Mouse (Mus musculus) MEL (cell line): ENCODE results near the gene Atp1b3. TPM values are rescaled to one million over a fixed set of nuclear protein-coding genes. Genes with fewer than 3 reads are reported as not detected.

Experiments
- DNase-seq: peaks from one replicate; pipeline ENCODE4 v3.0.0; 2011; ENCODE audit warnings: low read depth, low spot score
- H3K27ac ChIP-seq: 2 replicates; pipeline ENCODE4 v1.5.1; 2012; ENCODE audit warnings: low read depth, mild to moderate bottlenecking, control low read depth, low read length, moderate library complexity; ENCODE audit not compliant: control insufficient read depth
- H3K27me3 ChIP-seq, 2 experiments: fragments of 150-350 bp in 1 of 2; sonication (generic) in 1 of 2; 2 replicates each; pipeline ENCODE4 v1.6.1; 2012; ENCODE audit warnings: low read length in 2 of 2, mild to moderate bottlenecking in 2 of 2, improper control_type of control experiment in 1 of 2, moderate library complexity in 1 of 2; ENCODE audit not compliant: insufficient read depth in 2 of 2, control insufficient read depth in 1 of 2
- H3K36me3 ChIP-seq, 2 experiments: 2 replicates each; pipeline ENCODE4 v1.6.1; 2012 to 2014; ENCODE audit warnings: low read length in 2 of 2, improper control_type of control experiment in 1 of 2, inconsistent platforms in 1 of 2, mild to moderate bottlenecking in 1 of 2; ENCODE audit not compliant: insufficient read depth in 2 of 2, control insufficient read depth in 1 of 2
- H3K4me1 ChIP-seq, 2 experiments: fragments of 150-350 bp in 1 of 2; sonication (generic) in 1 of 2; 2 replicates each; pipeline ENCODE4 v1.6.1; 2012; ENCODE audit warnings: low read length in 2 of 2, improper control_type of control experiment in 1 of 2, mild to moderate bottlenecking in 1 of 2; ENCODE audit not compliant: insufficient read depth in 2 of 2, control insufficient read depth in 1 of 2
- H3K4me3 ChIP-seq, 2 experiments: fragments of 150-350 bp in 1 of 2; sonication (generic) in 1 of 2; 2 replicates each; pipeline ENCODE4 v1.5.1; 2012; ENCODE audit warnings: low read depth in 2 of 2, low read length in 2 of 2, mild to moderate bottlenecking in 2 of 2, moderate library complexity in 2 of 2, control low read depth in 1 of 2, improper control_type of control experiment in 1 of 2; ENCODE audit not compliant: control insufficient read depth in 1 of 2, insufficient read depth in 1 of 2
- H3K79me2 ChIP-seq: 2 replicates; pipeline ENCODE4 v1.6.1; 2012; ENCODE audit warnings: mild to moderate bottlenecking, low read length, moderate library complexity; ENCODE audit not compliant: control insufficient read depth, poor library complexity, insufficient read depth
- H3K9ac ChIP-seq: 2 replicates; pipeline ENCODE4 v1.6.1; 2012; ENCODE audit warnings: low read depth, mild to moderate bottlenecking, control low read depth, low read length, moderate library complexity; ENCODE audit not compliant: control insufficient read depth, poor library complexity, severe bottlenecking
- H3K9me3 ChIP-seq: fragments of 150-350 bp; sonication (generic); replicated peaks from 2 replicates; pipeline ENCODE4 v1.6.1; 2012; ENCODE audit warnings: mild to moderate bottlenecking, low read length, improper control_type of control experiment, moderate library complexity; ENCODE audit not compliant: insufficient read depth
- BHLHE40 ChIP-seq: IDR thresholded peaks from 2 replicates; pipeline ENCODE4 v1.6.1; 2012; ENCODE audit warnings: low read depth, mild to moderate bottlenecking, inconsistent platforms, low read length, improper control_type of control experiment, borderline replicate concordance
- CHD1 ChIP-seq: IDR thresholded peaks from 2 replicates; pipeline ENCODE4 v1.6.1; 2012; ENCODE audit warnings: low read depth, mild to moderate bottlenecking, inconsistent platforms, low read length, improper control_type of control experiment
- CHD2 ChIP-seq: IDR thresholded peaks from 2 replicates; pipeline ENCODE4 v1.6.1; 2011; ENCODE audit warnings: low read length, improper control_type of control experiment
- EP300 ChIP-seq, 2 experiments: IDR thresholded peaks; 2 replicates each; pipeline ENCODE4 v1.6.1; 2011; ENCODE audit warnings: improper control_type of control experiment in 2 of 2, low read length in 2 of 2, low read depth in 1 of 2, mild to moderate bottlenecking in 1 of 2
- GATA1 ChIP-seq: IDR thresholded peaks from 2 replicates; pipeline ENCODE4 v1.6.1; 2011; ENCODE audit warnings: low read depth, low read length, improper control_type of control experiment
- HCFC1 ChIP-seq: IDR thresholded peaks from 2 replicates; pipeline ENCODE4 v1.6.1; 2012; ENCODE audit warnings: low read depth, mild to moderate bottlenecking, inconsistent platforms, low read length, improper control_type of control experiment, moderate library complexity
- JUND ChIP-seq: IDR thresholded peaks from 2 replicates; pipeline ENCODE4 v1.6.1; 2011; ENCODE audit warnings: low read depth, mild to moderate bottlenecking, improper control_type of control experiment, low read length
- KAT2A ChIP-seq: conservative IDR thresholded peaks from 2 replicates; pipeline ENCODE4 v1.6.1; 2012; ENCODE audit warnings: low read depth, low read length, improper control_type of control experiment, inconsistent platforms
- MAZ ChIP-seq: IDR thresholded peaks from 2 replicates; pipeline ENCODE4 v1.6.1; 2012; ENCODE audit warnings: low read depth, mild to moderate bottlenecking, inconsistent platforms, low read length, improper control_type of control experiment
- MEF2A ChIP-seq: IDR thresholded peaks from 2 replicates; pipeline ENCODE4 v1.6.1; 2014; ENCODE audit warnings: low read depth, mild to moderate bottlenecking, inconsistent platforms, low read length, improper control_type of control experiment; ENCODE audit not compliant: poor library complexity, insufficient replicate concordance, severe bottlenecking; ENCODE audit errors: extremely low read depth
- MYB ChIP-seq: IDR thresholded peaks from 2 replicates; pipeline ENCODE4 v1.6.1; 2011; ENCODE audit warnings: mild to moderate bottlenecking, low read depth, low read length, improper control_type of control experiment
- MYC ChIP-seq: IDR thresholded peaks from 2 replicates; pipeline ENCODE4 v1.6.1; 2011; ENCODE audit warnings: low read depth, mild to moderate bottlenecking, low read length, improper control_type of control experiment, moderate library complexity
- POLR2A ChIP-seq, 2 experiments: IDR thresholded peaks; 2 replicates each; pipeline ENCODE4 v1.6.1; 2011 to 2012; ENCODE audit warnings: low read length in 2 of 2, mild to moderate bottlenecking in 2 of 2, control low read depth in 1 of 2, improper control_type of control experiment in 1 of 2, low read depth in 1 of 2, moderate library complexity in 1 of 2; ENCODE audit not compliant: control insufficient read depth in 1 of 2, insufficient read depth in 1 of 2, poor library complexity in 1 of 2
- RCOR1 ChIP-seq: IDR thresholded peaks from 2 replicates; pipeline ENCODE4 v1.6.1; 2012; ENCODE audit warnings: low read depth, mild to moderate bottlenecking, inconsistent platforms, low read length, improper control_type of control experiment
- SMC3 ChIP-seq: IDR thresholded peaks from 2 replicates; pipeline ENCODE4 v1.6.1; 2011; ENCODE audit warnings: low read depth, low read length, improper control_type of control experiment
- TBP ChIP-seq: IDR thresholded peaks from 2 replicates; pipeline ENCODE4 v1.8.0; 2011; ENCODE audit warnings: low read depth, low read length, improper control_type of control experiment
- USF1 ChIP-seq: IDR thresholded peaks from 2 replicates; pipeline ENCODE4 v1.6.1; 2014; ENCODE audit warnings: low read depth, mild to moderate bottlenecking, inconsistent platforms, low read length, improper control_type of control experiment, moderate library complexity
- USF2 ChIP-seq, 2 experiments: IDR thresholded peaks; 2 replicates each; pipeline ENCODE4 v1.6.1; 2011 to 2012; ENCODE audit warnings: improper control_type of control experiment in 2 of 2, low read length in 2 of 2, borderline replicate concordance in 1 of 2, inconsistent platforms in 1 of 2, low read depth in 1 of 2, mild to moderate bottlenecking in 1 of 2; ENCODE audit not compliant: insufficient read depth in 1 of 2
- ZC3H11A ChIP-seq: IDR thresholded peaks from 2 replicates; pipeline ENCODE4 v1.6.1; 2012; ENCODE audit warnings: low read depth, mild to moderate bottlenecking, inconsistent platforms, low read length, improper control_type of control experiment
- ZKSCAN1 ChIP-seq: IDR thresholded peaks from 2 replicates; pipeline ENCODE4 v1.6.1; 2012; ENCODE audit warnings: low read depth, mild to moderate bottlenecking, inconsistent platforms, low read length, improper control_type of control experiment, moderate library complexity
- polyA plus RNA-seq, 2 experiments: library from polyadenylated mRNA; stranded (reverse) in 1 of 2; unstranded in 1 of 2; fragments of >175 nt in 1 of 2; fragments of >200 nt in 1 of 2; gene quantifications; 2 replicates each; pipeline versions ENCODE4 v1.2.1 to v1.2.4; 2012; ENCODE audit warnings: low replicate concordance in 2 of 2, low read depth in 1 of 2; ENCODE audit not compliant: insufficient read length in 2 of 2, insufficient read depth in 1 of 2, missing spikeins in 1 of 2
- total RNA-seq: library from RNA; depleted of rRNA; stranded (reverse); fragments of 300-350 nt; gene quantifications from 2 replicates; pipeline ENCODE4 v1.2.3, GENCODE M21; 2012

Gene Atp1b3
- total and polyA plus RNA-seq, 3 experiments: 57.8 to 70.6 TPM; not detected in 1

- no peaks in the 10 kb centered on the region for H3K36me3 ChIP-seq
These were observed 52.2 kb downstream of the Atp1b3 start for GRCm38 (mm10) chr9:96312074-96312473.

GRCm38 (mm10) chr9:96308816-96309215 lies 55.4 kb downstream of the Atp1b3 start:
- Histone ChIP-seq H3K4me3 (no peak overlapping the region), H3K36me3 (no peaks in the 10 kb centered on the region), H3K4me1 (no peaks in the 10 kb centered on the region), H3K27ac (no peak overlapping the region), H3K9me3 (no peaks in the 10 kb centered on the region), H3K27me3 (no peaks in the 10 kb centered on the region), H3K9ac (no peak overlapping the region), H3K79me2 (no peaks in the 10 kb centered on the region)
- no peak for DNase-seq
- TF ChIP-seq EP300 (IDR thresholded peaks at IDR 0.05; ENCODE audit: low read depth in 1 of 2, low read length in 2 of 2): no peak
- no peak for TF ChIP-seq MEF2A
- TF ChIP-seq USF2 (IDR thresholded peaks at IDR 0.05; ENCODE audit: borderline replicate concordance in 1 of 2, insufficient read depth in 1 of 2, low read depth in 1 of 2, low read length in 2 of 2): no peak
- TF ChIP-seq GATA1: no peak
- TF ChIP-seq CHD2: no peak
- TF ChIP-seq CHD1: no peak
- no peak for TF ChIP-seq POLR2A (IDR thresholded peaks at IDR 0.05; ENCODE audit: control insufficient read depth in 1 of 2, insufficient read depth in 1 of 2, low read depth in 1 of 2, low read length in 2 of 2, poor library complexity in 1 of 2)
- no peak for TF ChIP-seq USF1
- no peak for TF ChIP-seq SMC3
- no peak for TF ChIP-seq KAT2A
- TF ChIP-seq MYB: no peak
- no peak for TF ChIP-seq MAZ

More at GRCm38 (mm10) chr9:96312074-96312473, 52.2 kb downstream of the Atp1b3 start:
- no peak for DNase-seq
- Histone ChIP-seq H3K4me1 (no peaks in the 10 kb centered on the region), H3K27ac (no peak overlapping the region), H3K9ac (no peak overlapping the region), H3K27me3 (no peaks in the 10 kb centered on the region), H3K9me3 (no peaks in the 10 kb centered on the region), H3K79me2 (no peaks in the 10 kb centered on the region), H3K4me3 (no peak overlapping the region)
- TF ChIP-seq JUND (no peak), ZKSCAN1 (no peak), ZC3H11A (no peak), BHLHE40 (no peak), TBP (no peak), RCOR1 (no peak), USF1 (no peak), CHD1 (no peak), MAZ (no peak), MYB (no peak), MYC (no peak), HCFC1 (no peak), POLR2A (IDR thresholded peaks at IDR 0.05; ENCODE audit: control insufficient read depth in 1 of 2, insufficient read depth in 1 of 2, low read depth in 1 of 2, low read length in 2 of 2, poor library complexity in 1 of 2) (no peak)
